Mouse (Mus musculus): Measurements from ENCODE around the gene Zgpat. TPM values are rescaled to one million over a fixed set of nuclear protein-coding genes. Genes with fewer than 3 reads are reported as not detected.
A peak's percentile ranks its signal among the peaks of the same experiment; 100 is the strongest.

Zgpat gene
- polyA plus RNA-seq, 1 experiment from 2014 or later: 39.0 TPM

DNA sequence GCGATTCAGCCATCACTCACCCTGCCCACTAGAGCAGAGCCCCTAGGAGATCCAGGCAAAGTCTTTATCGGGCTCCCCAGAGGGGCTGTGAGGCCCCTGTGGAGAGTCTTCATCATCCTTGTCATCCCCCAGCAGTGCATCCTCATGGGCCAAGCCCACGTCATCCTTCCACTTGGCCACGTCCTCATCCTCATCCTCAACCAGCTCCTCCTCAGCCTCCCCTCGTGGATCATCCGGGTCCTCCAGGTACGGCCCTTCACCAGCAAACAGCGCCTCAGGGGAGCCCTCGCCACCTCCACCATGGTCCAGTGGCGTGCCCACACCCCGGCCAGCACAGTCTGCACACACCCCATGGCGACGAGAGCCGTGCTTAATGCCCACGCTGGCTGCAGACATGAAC, 26.3 kb downstream of the Zgpat start:
- ATAC-seq (ENCODE audit: low FRiP score, low TSS enrichment): peak; percentile 22; the same call in 1 of the 2 replicates
- no peak overlapping the region for H3K4me3 ChIP-seq (ENCODE audit: low read length)
- WGBS: 92% methylated on average over 15 of the region's 15 CpGs
- no peaks in the 10 kb centered on the region for H3K9me3 ChIP-seq (ENCODE audit: control insufficient read depth, low read length)
- no peaks in the 10 kb centered on the region for H3K27me3 ChIP-seq (ENCODE audit: control insufficient read depth, insufficient read depth, low read length)
- no peak overlapping the region for H3K4me2 ChIP-seq (replicated peaks; ENCODE audit: low read depth, low read length)
- peaks cover 53% of the 10 kb centered on the region for H3K36me3 ChIP-seq (ENCODE audit: control insufficient read depth, insufficient read depth, low read length)
- no peak overlapping the region for H3K9ac ChIP-seq (ENCODE audit: low read depth, low read length)
- H3K4me1 ChIP-seq (ENCODE audit: control insufficient read depth, insufficient read depth, low read length): no peaks in the 10 kb centered on the region
- H3K27ac ChIP-seq (ENCODE audit: low read depth, low read length): no peak overlapping the region

DNA sequence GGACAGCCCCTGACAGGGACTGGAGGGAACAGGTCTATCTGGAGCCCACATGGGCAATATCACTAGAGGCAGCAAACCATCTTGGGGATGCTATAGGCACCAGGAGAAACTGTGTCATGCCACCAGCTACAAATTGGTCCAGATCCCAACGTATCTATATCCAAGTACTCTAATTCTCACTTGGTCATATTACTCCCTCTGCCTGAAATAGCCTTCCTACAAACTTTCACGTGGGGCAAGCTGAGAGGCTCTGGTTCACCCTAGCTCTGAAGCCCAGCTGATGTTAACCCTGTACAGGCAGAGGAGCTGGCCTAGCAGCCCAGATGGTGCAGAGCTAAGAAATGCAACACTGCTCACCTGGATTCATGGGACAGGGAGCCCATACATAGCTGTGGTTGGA, 26.8 kb downstream of the Zgpat start:
- H3K36me3 ChIP-seq (ENCODE audit: control insufficient read depth, insufficient read depth, low read length): peaks cover 48% of the 10 kb centered on the region
- no peak overlapping the region for H3K4me2 ChIP-seq (replicated peaks; ENCODE audit: low read depth, low read length)
- no peak overlapping the region for H3K4me3 ChIP-seq (ENCODE audit: low read length)
- no peak overlapping the region for H3K9ac ChIP-seq (ENCODE audit: low read depth, low read length)
- 78% methylated on average over 2 of the region's 2 CpGs for WGBS
- no peak for ATAC-seq (ENCODE audit: low FRiP score, low TSS enrichment)
- no peaks in the 10 kb centered on the region for H3K9me3 ChIP-seq (ENCODE audit: control insufficient read depth, low read length)
- no peaks in the 10 kb centered on the region for H3K27me3 ChIP-seq (ENCODE audit: control insufficient read depth, insufficient read depth, low read length)
- no peaks in the 10 kb centered on the region for H3K4me1 ChIP-seq (ENCODE audit: control insufficient read depth, insufficient read depth, low read length)
- H3K27ac ChIP-seq (ENCODE audit: low read depth, low read length): no peak overlapping the region

DNA sequence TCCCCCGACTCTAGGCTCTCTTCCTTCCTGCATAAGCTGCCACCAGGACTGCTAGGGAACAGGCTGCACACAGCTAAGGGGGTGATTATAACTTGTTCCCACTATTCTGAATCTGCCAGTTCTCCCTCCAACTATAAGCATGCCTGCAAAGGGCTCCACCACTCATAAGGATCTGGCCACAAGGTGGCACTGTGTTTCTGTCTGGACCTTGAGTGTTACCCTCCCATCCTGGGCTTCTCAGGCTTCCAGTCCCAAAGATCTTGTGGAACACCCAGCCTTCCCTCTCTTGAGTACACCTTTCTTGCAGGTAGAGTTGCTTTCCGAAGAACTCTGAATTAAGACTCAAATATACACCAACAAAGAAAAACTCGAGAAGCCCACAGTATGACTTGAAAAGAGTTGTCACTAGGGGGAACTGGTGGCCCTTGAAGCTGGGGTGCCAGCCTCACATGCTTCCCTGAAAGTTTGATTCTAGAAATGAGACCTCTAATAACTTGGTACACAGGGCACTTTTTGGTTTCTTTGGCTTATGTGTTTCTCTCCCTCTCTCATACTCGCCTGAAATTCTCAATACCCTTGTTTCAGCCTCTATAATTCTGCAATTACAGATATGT, 28.0 kb downstream of the Zgpat start:
- Histone ChIP-seq H3K9me3 (ENCODE audit: control insufficient read depth, low read length) (no peaks in the 10 kb centered on the region), H3K4me2 (replicated peaks; ENCODE audit: low read depth, low read length) (no peak overlapping the region), H3K27ac (ENCODE audit: low read depth, low read length) (no peak overlapping the region), H3K4me3 (ENCODE audit: low read length) (no peak overlapping the region), H3K4me1 (ENCODE audit: control insufficient read depth, insufficient read depth, low read length) (no peaks in the 10 kb centered on the region), H3K27me3 (ENCODE audit: control insufficient read depth, insufficient read depth, low read length) (no peaks in the 10 kb centered on the region), H3K9ac (ENCODE audit: low read depth, low read length) (no peak overlapping the region), H3K36me3 (ENCODE audit: control insufficient read depth, insufficient read depth, low read length) (peaks cover 41% of the 10 kb centered on the region)
- WGBS: 31% methylated on average over 4 of the region's 4 CpGs
- ATAC-seq (ENCODE audit: low FRiP score, low TSS enrichment): peak; percentile 84

DNA sequence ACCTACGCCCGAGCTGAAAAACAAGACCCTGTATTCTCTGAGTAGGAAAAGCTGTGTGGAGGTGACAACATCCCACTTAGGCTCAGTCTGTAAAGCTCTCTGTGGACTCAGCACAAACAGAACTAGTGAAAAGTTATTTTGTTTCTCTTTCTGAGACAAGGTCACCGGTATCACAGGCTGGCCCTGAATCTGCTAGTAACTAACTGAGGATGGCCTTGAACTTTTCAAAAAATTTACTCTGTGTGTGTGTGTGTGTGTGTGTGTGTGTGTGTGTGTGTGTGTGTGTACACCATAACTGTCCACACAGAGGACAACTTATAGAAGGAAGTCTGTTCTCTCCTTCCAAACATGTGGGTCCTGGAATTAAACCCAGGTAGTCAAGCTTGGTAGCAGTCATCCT, 29.4 kb downstream of the Zgpat start:
- Histone ChIP-seq H3K4me3 (ENCODE audit: low read length) (no peak overlapping the region), H3K27ac (ENCODE audit: low read depth, low read length) (no peak overlapping the region), H3K9me3 (ENCODE audit: control insufficient read depth, low read length) (no peaks in the 10 kb centered on the region), H3K27me3 (ENCODE audit: control insufficient read depth, insufficient read depth, low read length) (no peaks in the 10 kb centered on the region), H3K36me3 (ENCODE audit: control insufficient read depth, insufficient read depth, low read length) (peaks cover 41% of the 10 kb centered on the region), H3K9ac (ENCODE audit: low read depth, low read length) (no peak overlapping the region), H3K4me1 (ENCODE audit: control insufficient read depth, insufficient read depth, low read length) (no peaks in the 10 kb centered on the region), H3K4me2 (replicated peaks; ENCODE audit: low read depth, low read length) (no peak overlapping the region)
- 92% methylated on average over 3 of the region's 3 CpGs for WGBS
- no peak for ATAC-seq (ENCODE audit: low FRiP score, low TSS enrichment)

DNA sequence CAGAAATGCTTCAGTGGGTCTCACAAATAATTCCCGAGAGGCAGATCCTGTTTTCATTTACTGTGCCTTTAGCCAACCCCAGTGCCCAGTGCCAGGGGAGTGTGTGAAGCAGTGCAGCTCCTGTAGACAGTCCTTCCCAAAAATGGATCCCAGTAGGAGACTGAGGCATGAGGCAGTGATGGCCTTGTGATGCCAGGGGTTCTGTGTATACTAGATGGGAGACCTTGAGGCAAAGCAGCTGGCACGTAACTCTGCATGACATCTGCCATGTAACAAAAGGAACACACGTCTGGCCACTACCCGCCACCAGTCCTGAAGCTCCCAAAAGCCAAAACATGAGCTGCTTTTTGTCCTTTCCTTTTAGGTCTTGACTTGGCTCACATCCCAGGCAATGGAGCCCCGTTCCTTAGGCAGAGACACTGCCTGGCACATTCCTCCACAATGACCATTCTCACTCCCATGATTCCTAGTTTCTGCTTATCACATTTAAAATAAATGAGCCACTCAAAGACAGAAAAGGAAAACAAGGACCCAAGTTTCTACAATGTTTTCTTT, 32.6 kb downstream of the Zgpat start:
- H3K4me1 ChIP-seq (ENCODE audit: control insufficient read depth, insufficient read depth, low read length): no peaks in the 10 kb centered on the region
- no peak overlapping the region for H3K4me3 ChIP-seq (ENCODE audit: low read length)
- no peaks in the 10 kb centered on the region for H3K9me3 ChIP-seq (ENCODE audit: control insufficient read depth, low read length)
- no peak for ATAC-seq (ENCODE audit: low FRiP score, low TSS enrichment)
- H3K27ac ChIP-seq (ENCODE audit: low read depth, low read length): no peak overlapping the region
- no peak overlapping the region for H3K4me2 ChIP-seq (replicated peaks; ENCODE audit: low read depth, low read length)
- no peaks in the 10 kb centered on the region for H3K27me3 ChIP-seq (ENCODE audit: control insufficient read depth, insufficient read depth, low read length)
- H3K36me3 ChIP-seq (ENCODE audit: control insufficient read depth, insufficient read depth, low read length): peaks cover 13% of the 10 kb centered on the region; the same call in 1 of the 2 replicates
- WGBS: 67% methylated on average over 5 of the region's 5 CpGs
- H3K9ac ChIP-seq (ENCODE audit: low read depth, low read length): no peak overlapping the region

DNA sequence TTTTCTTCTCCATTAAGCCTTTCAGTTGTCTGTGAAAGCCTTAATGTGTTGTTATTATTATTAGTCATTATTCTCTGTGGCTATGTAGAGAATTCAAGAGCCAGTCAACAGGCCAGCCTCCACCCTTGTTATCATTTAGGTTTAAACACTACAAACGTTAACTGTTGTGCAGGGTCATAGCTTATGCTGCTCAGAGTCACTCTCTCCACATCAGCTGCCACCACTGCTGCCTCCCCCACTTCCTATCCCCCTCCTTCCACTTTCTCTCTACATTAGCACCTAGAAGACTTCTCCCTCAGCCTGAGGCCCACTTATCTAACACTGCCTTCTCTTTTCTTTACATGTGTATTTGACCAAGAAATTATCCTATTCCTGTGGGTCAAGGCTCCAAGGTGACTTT, 36.8 kb downstream of the Zgpat start:
- Histone ChIP-seq H3K36me3 (ENCODE audit: control insufficient read depth, insufficient read depth, low read length) (peaks cover 10% of the 10 kb centered on the region; the same call in 1 of the 2 replicates), H3K27me3 (ENCODE audit: control insufficient read depth, insufficient read depth, low read length) (no peaks in the 10 kb centered on the region), H3K4me2 (replicated peaks; ENCODE audit: low read depth, low read length) (no peak overlapping the region), H3K27ac (ENCODE audit: low read depth, low read length) (no peak overlapping the region), H3K4me1 (ENCODE audit: control insufficient read depth, insufficient read depth, low read length) (no peaks in the 10 kb centered on the region), H3K9me3 (ENCODE audit: control insufficient read depth, low read length) (no peaks in the 10 kb centered on the region), H3K9ac (ENCODE audit: low read depth, low read length) (no peak overlapping the region), H3K4me3 (ENCODE audit: low read length) (no peak overlapping the region)
- 13% methylated on average over 1 of the region's 1 CpGs for WGBS
- ATAC-seq (ENCODE audit: low FRiP score, low TSS enrichment): no peak

DNA sequence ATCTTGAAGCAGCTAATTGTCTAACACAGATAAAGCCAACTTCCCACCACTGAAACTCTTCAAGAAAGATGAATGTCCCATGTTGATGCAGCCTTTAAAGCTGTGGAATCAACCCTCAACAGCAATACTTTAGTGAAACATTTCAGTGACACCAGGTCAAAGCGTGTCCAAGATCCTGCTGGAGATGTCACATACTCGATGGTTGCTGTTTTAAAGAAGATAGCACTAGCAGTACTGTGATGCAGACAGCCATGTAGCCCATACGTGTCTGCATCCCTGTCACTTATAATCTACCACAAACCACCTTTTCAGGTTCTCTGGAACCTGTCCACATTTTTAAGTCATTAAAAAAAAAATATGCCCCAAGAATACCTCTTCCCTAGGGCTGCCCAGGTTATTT, 39.0 kb downstream of the Zgpat start:
- H3K4me3 ChIP-seq (ENCODE audit: low read length): no peak overlapping the region
- 94% methylated on average over 3 of the region's 3 CpGs for WGBS
- no peak for ATAC-seq (ENCODE audit: low FRiP score, low TSS enrichment)

DNA sequence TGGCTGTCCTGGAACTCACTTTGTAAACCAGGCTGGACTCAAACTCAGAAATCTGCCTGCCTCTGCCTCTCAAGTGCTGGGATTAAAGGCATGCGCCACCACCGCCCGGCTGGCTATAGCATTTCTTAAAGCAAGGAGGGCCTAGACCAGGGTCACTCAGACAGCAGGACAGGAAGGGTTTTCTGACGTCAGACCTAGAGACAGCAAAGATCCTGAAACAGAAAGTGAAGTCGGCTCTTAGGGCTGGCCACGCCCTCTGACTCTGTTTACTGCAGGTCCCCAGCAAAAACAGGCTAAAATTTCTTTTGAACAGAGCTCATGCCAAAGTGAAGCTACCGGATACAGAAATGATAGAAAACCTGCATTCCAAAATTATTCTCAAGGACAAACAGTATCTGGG, 44.9 kb downstream of the Zgpat start:
- no peak overlapping the region for H3K4me3 ChIP-seq (ENCODE audit: low read length)
- 82% methylated on average over 7 of the region's 7 CpGs for WGBS
- no peaks in the 10 kb centered on the region for H3K9me3 ChIP-seq (ENCODE audit: control insufficient read depth, low read length)
- no peak for ATAC-seq (ENCODE audit: low FRiP score, low TSS enrichment)
- H3K27me3 ChIP-seq (ENCODE audit: control insufficient read depth, insufficient read depth, low read length): no peaks in the 10 kb centered on the region
- H3K4me2 ChIP-seq (replicated peaks; ENCODE audit: low read depth, low read length): no peak overlapping the region
- H3K27ac ChIP-seq (ENCODE audit: low read depth, low read length): no peak overlapping the region
- peaks cover 23% of the 10 kb centered on the region for H3K36me3 ChIP-seq (ENCODE audit: control insufficient read depth, insufficient read depth, low read length)
- no peak overlapping the region for H3K9ac ChIP-seq (ENCODE audit: low read depth, low read length)
- H3K4me1 ChIP-seq (ENCODE audit: control insufficient read depth, insufficient read depth, low read length): no peaks in the 10 kb centered on the region

More for the DNA sequence above, 39.0 kb downstream of the Zgpat start:
- Histone ChIP-seq H3K36me3 (ENCODE audit: control insufficient read depth, insufficient read depth, low read length) (peaks cover 17% of the 10 kb centered on the region; the same call in 1 of the 2 replicates), H3K27ac (ENCODE audit: low read depth, low read length) (no peak overlapping the region), H3K4me1 (ENCODE audit: control insufficient read depth, insufficient read depth, low read length) (no peaks in the 10 kb centered on the region), H3K4me2 (replicated peaks; ENCODE audit: low read depth, low read length) (no peak overlapping the region), H3K27me3 (ENCODE audit: control insufficient read depth, insufficient read depth, low read length) (no peaks in the 10 kb centered on the region), H3K9ac (ENCODE audit: low read depth, low read length) (no peak overlapping the region), H3K9me3 (ENCODE audit: control insufficient read depth, low read length) (no peaks in the 10 kb centered on the region)

DNA sequence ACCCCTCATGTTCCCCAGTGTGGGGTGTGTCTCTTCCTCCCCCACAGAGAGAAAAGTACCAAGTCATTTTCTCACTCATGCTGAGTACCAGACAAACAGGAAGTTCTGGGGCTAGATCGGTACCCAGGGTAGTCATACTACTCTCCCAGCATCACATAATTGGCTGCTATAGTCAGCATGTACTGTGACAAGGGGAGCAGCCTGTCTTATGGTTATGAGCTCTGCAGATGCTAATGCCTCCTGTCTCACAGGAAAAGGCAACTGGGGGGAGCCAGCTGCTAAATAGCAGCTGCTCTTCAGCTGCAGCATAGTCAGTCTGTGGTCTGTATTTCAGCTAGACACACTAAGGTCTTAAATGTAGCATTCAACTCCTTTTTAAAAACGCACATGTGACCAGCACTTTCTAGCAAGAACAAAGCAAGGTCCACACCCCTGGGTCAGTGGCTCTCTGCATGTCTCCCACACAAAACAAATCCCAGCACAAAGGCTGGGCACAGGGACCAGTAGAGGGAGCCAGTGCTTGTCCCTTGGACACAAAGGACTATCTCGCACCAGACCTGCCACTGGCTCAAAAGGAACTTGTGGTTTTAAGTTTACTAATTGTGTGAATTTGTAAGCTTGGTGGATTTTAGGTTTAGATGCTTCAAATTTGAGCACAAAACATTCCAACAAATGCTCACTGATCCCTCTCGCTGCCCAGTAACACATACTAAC, 46.2 kb downstream of the Zgpat start:
- H3K9me3 ChIP-seq (ENCODE audit: control insufficient read depth, low read length): no peaks in the 10 kb centered on the region
- no peaks in the 10 kb centered on the region for H3K4me1 ChIP-seq (ENCODE audit: control insufficient read depth, insufficient read depth, low read length)
- WGBS: 51% methylated on average over 4 of the region's 4 CpGs
- no peak overlapping the region for H3K9ac ChIP-seq (ENCODE audit: low read depth, low read length)
- H3K27ac ChIP-seq (ENCODE audit: low read depth, low read length): no peak overlapping the region
- H3K36me3 ChIP-seq (ENCODE audit: control insufficient read depth, insufficient read depth, low read length): peaks cover 20% of the 10 kb centered on the region
- H3K27me3 ChIP-seq (ENCODE audit: control insufficient read depth, insufficient read depth, low read length): no peaks in the 10 kb centered on the region
- H3K4me2 ChIP-seq (replicated peaks; ENCODE audit: low read depth, low read length): no peak overlapping the region
- H3K4me3 ChIP-seq (ENCODE audit: low read length): no peak overlapping the region
- 0 out of 2 replicates have a peak, but pooled peaks have one; percentile 16 for ATAC-seq (ENCODE audit: low FRiP score, low TSS enrichment)

Measured in kidney, embryonic 14.5 days (tissue).